Mouse (Mus musculus): ENCODE measurements around the gene Iqsec1. TPM values are rescaled to one million over a fixed set of nuclear protein-coding genes. Genes with fewer than 3 reads are reported as not detected.

Iqsec1 gene
- polyA plus RNA-seq, 1 experiment from 2014 or later: 15.1 TPM

DNA sequence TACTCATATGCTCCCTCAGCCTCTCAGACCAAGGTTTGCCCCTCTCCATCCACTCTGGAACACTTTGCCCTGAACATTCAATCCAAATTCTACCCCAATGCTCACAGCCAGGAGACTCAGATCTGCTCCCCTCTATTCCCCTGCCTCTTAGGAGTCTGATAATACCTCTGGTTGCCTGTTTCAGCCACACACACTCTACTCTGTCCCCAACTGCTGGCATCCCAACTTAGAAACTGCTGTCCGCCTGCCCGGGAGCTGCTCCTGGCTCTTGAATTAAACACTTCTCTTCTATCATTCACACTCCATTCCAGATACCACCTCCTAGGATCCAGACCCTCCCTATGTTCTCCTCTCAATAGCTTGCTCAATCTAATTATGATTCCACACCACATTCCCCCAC is 107.5 kb downstream of the Iqsec1 start:
- Histone ChIP-seq H3K27ac (ENCODE audit: low read length) (no peak overlapping the region), H3K9me3 (ENCODE audit: control insufficient read depth, low read length) (no peaks in the 10 kb centered on the region)

DNA sequence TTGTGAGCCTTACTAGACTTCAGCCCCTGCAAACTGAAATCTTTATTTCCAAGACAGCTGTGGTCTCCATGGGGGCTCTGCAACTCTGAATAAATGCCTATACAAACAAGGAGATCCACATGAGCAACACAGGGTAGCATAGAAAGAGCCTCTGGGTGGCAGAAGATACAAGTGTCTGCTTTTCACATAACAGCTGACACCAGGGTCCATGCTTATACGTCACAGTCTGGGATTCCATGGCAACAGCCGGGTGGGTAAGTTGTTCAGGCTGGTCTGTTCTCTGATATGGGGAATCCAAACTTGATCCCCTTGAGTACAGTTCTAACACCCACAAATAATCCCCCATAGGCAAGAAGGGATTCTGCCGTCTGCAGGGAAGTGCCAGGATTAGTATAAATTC is 108.1 kb downstream of the Iqsec1 start:
- H3K9ac ChIP-seq (replicated peaks; ENCODE audit: low read depth, low read length): no peak overlapping the region
- no peaks in the 10 kb centered on the region for H3K36me3 ChIP-seq (ENCODE audit: control insufficient read depth, insufficient read depth)
- ATAC-seq: no peak
- H3K27ac ChIP-seq (ENCODE audit: low read length): no peak overlapping the region
- no peaks in the 10 kb centered on the region for H3K9me3 ChIP-seq (ENCODE audit: control insufficient read depth, low read length)
- H3K4me3 ChIP-seq (replicated peaks; ENCODE audit: low read length): no peak overlapping the region
- H3K27me3 ChIP-seq (replicated peaks; ENCODE audit: control insufficient read depth, insufficient read depth, low read length): no peaks in the 10 kb centered on the region
- H3K4me1 ChIP-seq (replicated peaks; ENCODE audit: control insufficient read depth, insufficient read depth, low read length): no peaks in the 10 kb centered on the region
- no peak overlapping the region for H3K4me2 ChIP-seq (ENCODE audit: low read length)
- 63% methylated on average over 3 of the region's 3 CpGs for WGBS

More for the DNA sequence above, 107.5 kb downstream of the Iqsec1 start:
- Histone ChIP-seq H3K4me1 (replicated peaks; ENCODE audit: control insufficient read depth, insufficient read depth, low read length) (no peaks in the 10 kb centered on the region), H3K36me3 (ENCODE audit: control insufficient read depth, insufficient read depth) (no peaks in the 10 kb centered on the region), H3K9ac (replicated peaks; ENCODE audit: low read depth, low read length) (no peak overlapping the region), H3K27me3 (replicated peaks; ENCODE audit: control insufficient read depth, insufficient read depth, low read length) (no peaks in the 10 kb centered on the region), H3K4me2 (ENCODE audit: low read length) (no peak overlapping the region), H3K4me3 (replicated peaks; ENCODE audit: low read length) (no peak overlapping the region)
- ATAC-seq: no peak
- 87% methylated on average over 2 of the region's 2 CpGs for WGBS

DNA sequence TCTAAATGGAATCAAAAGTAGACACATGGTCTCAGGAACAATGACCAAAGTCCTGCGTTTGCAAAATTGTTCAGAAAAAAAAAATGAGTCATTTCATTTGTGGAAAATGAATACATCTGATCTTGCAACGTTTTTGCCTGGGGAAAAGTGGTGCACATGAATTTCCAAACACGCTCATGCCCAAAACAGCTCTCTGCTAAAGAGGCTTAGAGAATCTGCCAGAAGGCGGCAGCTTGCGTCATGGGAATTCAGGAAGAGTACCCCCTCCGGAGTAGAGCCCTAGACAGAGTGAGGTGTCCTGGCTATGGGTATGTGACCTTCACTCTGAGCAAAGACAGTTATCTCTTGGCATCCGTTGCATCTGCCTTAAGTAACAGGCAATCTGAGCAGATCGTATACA is 116.9 kb downstream of the Iqsec1 start:
- no peaks in the 10 kb centered on the region for H3K9me3 ChIP-seq (ENCODE audit: control insufficient read depth, low read length)
- H3K27me3 ChIP-seq (replicated peaks; ENCODE audit: control insufficient read depth, insufficient read depth, low read length): no peaks in the 10 kb centered on the region
- no peak overlapping the region for H3K4me3 ChIP-seq (replicated peaks; ENCODE audit: low read length)
- peaks cover 3% of the 10 kb centered on the region; the same call in 1 of the 2 replicates for H3K4me1 ChIP-seq (replicated peaks; ENCODE audit: control insufficient read depth, insufficient read depth, low read length)
- no peak for ATAC-seq
- 79% methylated on average over 8 of the region's 8 CpGs for WGBS
- no peak overlapping the region for H3K27ac ChIP-seq (ENCODE audit: low read length)
- H3K9ac ChIP-seq (replicated peaks; ENCODE audit: low read depth, low read length): no peak overlapping the region
- no peak overlapping the region for H3K4me2 ChIP-seq (ENCODE audit: low read length)
- H3K36me3 ChIP-seq (ENCODE audit: control insufficient read depth, insufficient read depth): no peaks in the 10 kb centered on the region

DNA sequence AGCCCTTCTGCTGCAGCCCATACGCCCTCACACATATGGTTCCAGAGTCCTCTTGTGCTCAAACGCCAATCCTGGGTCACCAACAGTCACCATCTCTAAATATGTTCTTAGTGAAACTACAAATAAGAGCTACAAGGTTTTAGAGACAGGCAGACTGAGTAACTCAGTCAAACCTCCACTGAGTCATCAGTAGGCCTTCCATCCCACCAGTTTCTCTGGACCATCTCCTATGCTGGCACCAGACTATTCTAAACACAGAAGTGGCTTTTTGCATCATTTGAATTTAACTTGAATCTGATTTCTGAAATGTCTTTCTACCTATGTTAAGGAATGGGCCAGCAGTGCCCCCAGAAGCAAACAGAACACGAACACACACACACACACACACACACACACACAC is 120.5 kb downstream of the Iqsec1 start:
- H3K4me2 ChIP-seq (ENCODE audit: low read length): no peak overlapping the region
- no peak overlapping the region for H3K9ac ChIP-seq (replicated peaks; ENCODE audit: low read depth, low read length)
- no peaks in the 10 kb centered on the region for H3K9me3 ChIP-seq (ENCODE audit: control insufficient read depth, low read length)
- H3K4me1 ChIP-seq (replicated peaks; ENCODE audit: control insufficient read depth, insufficient read depth, low read length): peaks cover 3% of the 10 kb centered on the region; the same call in 1 of the 2 replicates
- ATAC-seq: no peak
- H3K4me3 ChIP-seq (replicated peaks; ENCODE audit: low read length): no peak overlapping the region
- H3K27me3 ChIP-seq (replicated peaks; ENCODE audit: control insufficient read depth, insufficient read depth, low read length): no peaks in the 10 kb centered on the region
- 79% methylated on average over 3 of the region's 3 CpGs for WGBS
- no peak overlapping the region for H3K27ac ChIP-seq (ENCODE audit: low read length)
- H3K36me3 ChIP-seq (ENCODE audit: control insufficient read depth, insufficient read depth): no peaks in the 10 kb centered on the region

DNA sequence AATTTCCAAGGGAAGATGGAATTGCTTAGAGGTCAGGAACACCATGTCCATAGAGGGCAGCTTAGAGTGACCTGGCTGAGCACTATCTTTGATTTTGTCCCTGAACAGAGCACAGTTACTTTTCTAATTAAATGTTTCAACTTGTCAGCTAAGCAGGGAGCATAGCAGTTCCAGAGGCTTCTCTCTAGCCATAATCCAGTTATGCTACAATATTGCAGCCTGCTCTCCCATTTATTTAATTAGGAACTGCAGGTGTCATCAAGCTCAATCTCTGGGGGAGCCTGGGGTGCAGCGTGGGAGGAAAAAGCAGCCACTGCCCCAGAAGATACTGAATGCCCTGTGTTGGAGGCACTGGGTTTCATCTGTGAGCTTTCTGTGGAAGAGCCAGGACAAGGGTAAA is 127.1 kb downstream of the Iqsec1 start:
- H3K27me3 ChIP-seq (replicated peaks; ENCODE audit: control insufficient read depth, insufficient read depth, low read length): no peaks in the 10 kb centered on the region
- no peaks in the 10 kb centered on the region for H3K4me1 ChIP-seq (replicated peaks; ENCODE audit: control insufficient read depth, insufficient read depth, low read length)
- no peak for ATAC-seq
- no peak overlapping the region for H3K4me2 ChIP-seq (ENCODE audit: low read length)
- 83% methylated on average over 1 of the region's 1 CpGs for WGBS
- no peak overlapping the region for H3K4me3 ChIP-seq (replicated peaks; ENCODE audit: low read length)
- H3K36me3 ChIP-seq (ENCODE audit: control insufficient read depth, insufficient read depth): no peaks in the 10 kb centered on the region
- H3K9ac ChIP-seq (replicated peaks; ENCODE audit: low read depth, low read length): no peak overlapping the region
- no peak overlapping the region for H3K27ac ChIP-seq (ENCODE audit: low read length)
- H3K9me3 ChIP-seq (ENCODE audit: control insufficient read depth, low read length): peaks cover 2% of the 10 kb centered on the region; the same call in 1 of the 2 replicates

DNA sequence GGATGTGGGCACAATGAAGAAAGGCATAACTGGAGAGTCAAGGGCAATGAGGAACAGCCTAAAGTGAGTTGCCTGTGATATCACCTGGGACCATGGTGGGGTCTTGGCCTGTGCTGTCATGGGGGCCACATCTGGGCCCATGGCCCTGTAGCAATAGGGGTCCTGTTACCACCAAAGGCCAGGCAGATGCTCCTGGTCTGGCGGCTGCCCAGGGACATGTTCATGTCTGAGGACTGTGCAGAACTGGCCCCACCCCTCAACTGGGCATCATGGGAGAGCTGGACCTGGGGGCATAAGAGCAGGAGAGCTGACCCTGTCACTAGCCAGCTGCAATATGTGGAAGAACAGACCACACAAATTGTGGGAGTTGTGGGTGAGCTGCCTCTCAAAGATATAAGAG is 130.6 kb downstream of the Iqsec1 start:
- 90% methylated on average over 1 of the region's 1 CpGs for WGBS
- H3K27me3 ChIP-seq (replicated peaks; ENCODE audit: control insufficient read depth, insufficient read depth, low read length): no peaks in the 10 kb centered on the region
- no peak for ATAC-seq
- no peak overlapping the region for H3K9ac ChIP-seq (replicated peaks; ENCODE audit: low read depth, low read length)
- no peak overlapping the region for H3K27ac ChIP-seq (ENCODE audit: low read length)
- H3K9me3 ChIP-seq (ENCODE audit: control insufficient read depth, low read length): peaks cover 2% of the 10 kb centered on the region; the same call in 1 of the 2 replicates
- H3K36me3 ChIP-seq (ENCODE audit: control insufficient read depth, insufficient read depth): no peaks in the 10 kb centered on the region
- H3K4me2 ChIP-seq (ENCODE audit: low read length): no peak overlapping the region
- no peaks in the 10 kb centered on the region for H3K4me1 ChIP-seq (replicated peaks; ENCODE audit: control insufficient read depth, insufficient read depth, low read length)
- no peak overlapping the region for H3K4me3 ChIP-seq (replicated peaks; ENCODE audit: low read length)

DNA sequence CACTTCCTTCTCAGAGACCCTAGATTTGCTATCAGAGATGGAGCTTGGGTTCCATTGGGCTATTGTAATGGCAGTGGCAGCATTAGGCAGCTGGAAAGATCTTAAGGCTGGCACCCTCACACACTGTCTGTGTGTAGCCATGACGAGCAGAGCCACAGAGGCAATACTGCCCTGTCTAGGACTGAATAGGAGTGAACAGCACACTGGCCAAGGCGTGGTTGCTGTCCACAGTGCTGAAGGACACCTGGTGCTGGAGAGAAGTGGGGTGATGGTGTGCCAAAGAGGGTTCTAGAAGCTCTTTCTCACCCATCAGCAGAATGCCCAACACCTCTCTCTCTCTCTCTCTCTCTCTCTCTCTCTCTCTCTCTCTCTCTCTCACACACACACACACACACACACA is 136.1 kb downstream of the Iqsec1 start:
- Histone ChIP-seq H3K27ac (ENCODE audit: low read length) (no peak overlapping the region), H3K9ac (replicated peaks; ENCODE audit: low read depth, low read length) (no peak overlapping the region), H3K27me3 (replicated peaks; ENCODE audit: control insufficient read depth, insufficient read depth, low read length) (no peaks in the 10 kb centered on the region), H3K4me1 (replicated peaks; ENCODE audit: control insufficient read depth, insufficient read depth, low read length) (0 out of 2 replicates have a peak, but pooled peaks cover 3% of the 10 kb centered on the region), H3K9me3 (ENCODE audit: control insufficient read depth, low read length) (no peaks in the 10 kb centered on the region), H3K4me2 (ENCODE audit: low read length) (no peak overlapping the region), H3K36me3 (ENCODE audit: control insufficient read depth, insufficient read depth) (no peaks in the 10 kb centered on the region), H3K4me3 (replicated peaks; ENCODE audit: low read length) (no peak overlapping the region)
- ATAC-seq: no peak
- WGBS: 42% methylated on average over 2 of the region's 2 CpGs

DNA sequence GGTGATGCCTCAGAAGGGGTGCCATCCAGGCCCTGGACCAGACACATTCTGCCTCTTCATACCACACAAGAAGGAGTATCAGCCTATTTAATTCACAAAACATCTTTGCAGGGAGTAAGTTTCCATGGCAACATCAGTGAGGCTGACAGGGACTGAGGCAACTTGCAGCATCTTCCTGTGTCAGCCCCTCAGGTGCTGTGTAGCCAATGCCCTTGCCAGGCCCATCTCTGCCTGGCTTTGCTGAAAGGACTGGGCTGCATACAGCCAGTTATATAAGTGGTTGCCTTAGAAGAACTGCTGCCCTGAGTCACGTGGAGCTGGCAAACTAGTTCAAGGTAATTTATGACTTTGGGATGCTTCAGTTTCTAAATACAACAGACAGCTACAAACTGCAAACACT is 140.4 kb downstream of the Iqsec1 start:
- H3K4me1 ChIP-seq (replicated peaks; ENCODE audit: control insufficient read depth, insufficient read depth, low read length): 0 out of 2 replicates have a peak, but pooled peaks cover 3% of the 10 kb centered on the region
- H3K9me3 ChIP-seq (ENCODE audit: control insufficient read depth, low read length): no peaks in the 10 kb centered on the region
- H3K9ac ChIP-seq (replicated peaks; ENCODE audit: low read depth, low read length): no peak overlapping the region
- H3K27me3 ChIP-seq (replicated peaks; ENCODE audit: control insufficient read depth, insufficient read depth, low read length): no peaks in the 10 kb centered on the region
- H3K4me2 ChIP-seq (ENCODE audit: low read length): no peak overlapping the region
- H3K27ac ChIP-seq (ENCODE audit: low read length): no peak overlapping the region
- WGBS: 59% methylated on average over 1 of the region's 1 CpGs
- no peaks in the 10 kb centered on the region for H3K36me3 ChIP-seq (ENCODE audit: control insufficient read depth, insufficient read depth)
- no peak overlapping the region for H3K4me3 ChIP-seq (replicated peaks; ENCODE audit: low read length)
- ATAC-seq: peak; percentile 58

DNA sequence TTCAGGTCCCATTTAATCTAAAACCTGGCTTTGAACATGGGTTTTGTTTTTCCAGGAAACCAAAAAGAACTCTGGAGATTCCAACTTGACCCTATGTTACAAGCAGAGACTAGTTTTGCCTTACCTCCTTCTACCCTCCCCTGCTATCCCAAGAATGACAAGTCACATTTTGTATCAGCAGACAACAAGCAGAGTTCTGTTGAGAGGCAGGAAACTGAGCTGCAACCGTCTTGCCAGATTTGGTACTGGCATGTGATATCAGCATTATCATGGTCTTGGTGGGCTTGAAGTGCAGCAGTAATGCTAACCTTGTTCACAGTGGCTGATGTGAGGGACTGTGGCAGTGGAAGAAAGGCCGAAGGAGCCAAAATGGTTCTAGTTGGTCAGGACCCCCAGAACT is 141.0 kb downstream of the Iqsec1 start:
- Histone ChIP-seq H3K9ac (replicated peaks; ENCODE audit: low read depth, low read length) (no peak overlapping the region), H3K36me3 (ENCODE audit: control insufficient read depth, insufficient read depth) (no peaks in the 10 kb centered on the region), H3K4me1 (replicated peaks; ENCODE audit: control insufficient read depth, insufficient read depth, low read length) (0 out of 2 replicates have a peak, but pooled peaks cover 3% of the 10 kb centered on the region), H3K27me3 (replicated peaks; ENCODE audit: control insufficient read depth, insufficient read depth, low read length) (no peaks in the 10 kb centered on the region), H3K9me3 (ENCODE audit: control insufficient read depth, low read length) (no peaks in the 10 kb centered on the region), H3K4me2 (ENCODE audit: low read length) (no peak overlapping the region), H3K4me3 (replicated peaks; ENCODE audit: low read length) (no peak overlapping the region), H3K27ac (ENCODE audit: low read length) (no peak overlapping the region)
- no peak for ATAC-seq
- 83% methylated on average over 2 of the region's 2 CpGs for WGBS

DNA sequence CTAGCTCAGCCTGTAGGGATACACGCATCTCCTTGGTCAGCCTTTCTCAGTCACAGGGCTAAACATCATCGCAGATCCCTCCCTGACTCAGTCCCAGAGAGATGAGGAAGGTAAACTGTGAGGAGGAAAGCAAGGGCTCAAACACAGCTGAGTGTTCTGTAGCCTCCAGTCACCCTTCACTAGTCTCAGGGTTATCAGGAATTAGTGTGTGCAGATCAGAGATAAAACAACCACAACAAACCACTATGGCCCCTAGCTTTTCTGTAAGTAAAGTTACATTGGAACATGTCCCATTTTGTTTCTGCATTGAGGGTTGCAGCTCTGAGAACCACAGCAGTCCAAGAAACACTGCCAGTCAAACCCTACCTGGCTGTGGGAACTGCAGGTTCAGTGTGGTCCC is 148.5 kb downstream of the Iqsec1 start:
- Histone ChIP-seq H3K27me3 (replicated peaks; ENCODE audit: control insufficient read depth, insufficient read depth, low read length) (no peaks in the 10 kb centered on the region), H3K27ac (ENCODE audit: low read length) (no peak overlapping the region), H3K4me2 (ENCODE audit: low read length) (no peak overlapping the region), H3K9me3 (ENCODE audit: control insufficient read depth, low read length) (no peaks in the 10 kb centered on the region), H3K36me3 (ENCODE audit: control insufficient read depth, insufficient read depth) (no peaks in the 10 kb centered on the region), H3K9ac (replicated peaks; ENCODE audit: low read depth, low read length) (no peak overlapping the region), H3K4me3 (replicated peaks; ENCODE audit: low read length) (no peak overlapping the region), H3K4me1 (replicated peaks; ENCODE audit: control insufficient read depth, insufficient read depth, low read length) (no peaks in the 10 kb centered on the region)
- WGBS: 97% methylated on average over 2 of the region's 2 CpGs
- ATAC-seq: no peak
